Mouse (Mus musculus): ENCODE measurements around the gene Tmem143.

DNA sequence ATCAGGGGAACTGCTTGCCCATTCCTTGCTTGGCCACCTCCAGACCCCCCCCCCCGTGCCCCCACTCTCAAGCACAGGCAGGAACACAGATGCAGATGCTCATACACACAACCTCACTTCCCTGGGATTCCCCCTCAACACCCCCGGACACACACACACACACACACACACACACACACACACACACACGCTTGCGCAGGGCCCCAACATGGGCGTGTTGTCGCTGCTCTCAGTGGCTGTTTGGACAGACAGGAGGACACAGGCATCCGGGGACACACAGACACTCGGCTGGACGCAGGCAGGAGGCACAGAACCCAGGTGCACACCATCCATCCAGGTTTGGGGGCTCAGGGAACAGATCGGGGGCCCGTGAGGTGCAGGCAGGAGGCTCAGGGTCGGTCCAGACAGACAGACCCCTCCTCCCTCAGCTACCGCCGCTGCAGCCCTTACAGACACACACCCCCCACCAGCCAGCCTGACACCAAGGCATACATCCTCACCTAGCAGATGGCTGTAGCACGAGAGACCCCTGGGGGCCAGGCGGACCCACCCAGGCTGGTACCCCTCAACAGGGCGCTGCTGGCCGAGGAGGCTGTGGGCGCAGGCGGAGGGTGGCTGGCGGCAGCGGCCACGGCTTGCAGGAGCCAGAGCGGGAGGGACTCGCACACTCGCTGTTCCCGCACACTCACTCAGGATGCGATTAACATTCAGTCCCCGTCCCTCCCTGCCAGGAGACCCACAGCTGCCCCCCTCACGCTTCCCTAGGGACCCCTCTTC lies 26.3 kb upstream of the Tmem143 start:
- no peak for TF ChIP-seq POLR2A (IDR thresholded peaks at IDR 0.05; ENCODE audit: borderline replicate concordance, control insufficient read depth, low read depth, low read length)
- no peak for TF ChIP-seq CTCF (IDR thresholded peaks at IDR 0.05; ENCODE audit: control insufficient read depth, insufficient read depth, low read length)

All from bone marrow, adult 2 months (tissue).